Mouse (Mus musculus) heart, embryonic 16.5 days (tissue): ENCODE data around the gene Itsn2. TPM values are rescaled to one million over a fixed set of nuclear protein-coding genes. Genes with fewer than 3 reads are reported as not detected.
"Not testable (repeated sequence)": the region's sequence is repeated elsewhere in the genome, so short reads cannot be mapped to it uniquely, and the experiment has no call there.

Experiments used
- ATAC-seq: fragments of 200-750 bp; cut with Nextera tagmentation; replicated peaks from 2 replicates; pipeline ENCODE4 v1.8.0; 2017; ENCODE audit warnings: moderate number of reproducible peaks; ENCODE audit not compliant: insufficient read depth, low FRiP score; ENCODE audit errors: extremely low read depth
- H3K27ac ChIP-seq: fragments of 300-500 bp; sonication (generic); 2 replicates; pipeline ENCODE4 v1.5.1; 2014; ENCODE audit warnings: mild to moderate bottlenecking, low read length, control low read depth, moderate library complexity
- H3K27me3 ChIP-seq: fragments of 300-500 bp; sonication (generic); 2 replicates; pipeline ENCODE4 v1.6.1; 2014; ENCODE audit warnings: low read length, mixed read lengths; ENCODE audit not compliant: control insufficient read depth, insufficient read depth
- H3K36me3 ChIP-seq: fragments of 300-500 bp; sonication (generic); 2 replicates; pipeline ENCODE4 v1.6.1; 2014; ENCODE audit not compliant: control insufficient read depth, insufficient read depth
- H3K4me1 ChIP-seq: fragments of 300-500 bp; sonication (generic); 2 replicates; pipeline ENCODE4 v1.6.1; 2014; ENCODE audit warnings: low read length, mixed read lengths; ENCODE audit not compliant: control insufficient read depth, insufficient read depth
- H3K4me2 ChIP-seq: fragments of 300-500 bp; sonication (generic); 2 replicates; pipeline ENCODE4 v1.6.1; 2014; ENCODE audit warnings: low read depth, mild to moderate bottlenecking, control low read depth, low read length
- H3K4me3 ChIP-seq: fragments of 300-500 bp; sonication (generic); 2 replicates; pipeline ENCODE4 v1.5.1; 2014; ENCODE audit warnings: mild to moderate bottlenecking, control low read depth, low read length
- H3K9ac ChIP-seq: fragments of 300-500 bp; sonication (generic); 2 replicates; pipeline ENCODE4 v1.6.1; 2014; ENCODE audit warnings: low read length, control low read depth
- H3K9me3 ChIP-seq: fragments of 300-500 bp; sonication (generic); replicated peaks from 2 replicates; pipeline ENCODE4 v1.6.1; 2016; ENCODE audit warnings: low read length; ENCODE audit not compliant: control insufficient read depth
- WGBS: fragments of 180-500 bp; shearing (Covaris S2); extraction: QIAGEN DNeasy Blood & Tissue Kit; methylation state at CpG from one replicate; pipeline ENCODE4 v1.1.7; 2014; 5-methylcytosine and 5-hydroxymethylcytosine counted together
- polyA plus RNA-seq: library from polyadenylated mRNA; unstranded; fragments of >200 nt; fragmentation: Nextera tagmentation; extraction: Ambion mirVana; gene quantifications from 2 replicates; pipeline ENCODE4 v1.2.1, GENCODE M21; 2015

The Itsn2 gene
- polyA plus RNA-seq, 1 experiment from 2014 or later: 32.1 TPM

GRCm38 (mm10) chr12:4731629-4732028, 139.2 kb downstream of the Itsn2 start:
- Histone ChIP-seq H3K27ac (no peak overlapping the region), H3K9ac (no peak overlapping the region), H3K4me2 (no peak overlapping the region), H3K4me3 (no peak overlapping the region), H3K9me3 (no peaks in the 10 kb centered on the region), H3K27me3 (no peaks in the 10 kb centered on the region), H3K4me1 (no peaks in the 10 kb centered on the region), H3K36me3 (no peaks in the 10 kb centered on the region)
- no peak for ATAC-seq
- 67% methylated on average over 4 of the region's 4 CpGs for WGBS

GRCm38 (mm10) chr12:4732332-4732731, 139.9 kb downstream of the Itsn2 start:
- Histone ChIP-seq H3K4me3 (no peak overlapping the region), H3K4me1 (no peaks in the 10 kb centered on the region), H3K4me2 (no peak overlapping the region), H3K9me3 (no peaks in the 10 kb centered on the region), H3K36me3 (no peaks in the 10 kb centered on the region), H3K27ac (no peak overlapping the region), H3K27me3 (no peaks in the 10 kb centered on the region), H3K9ac (no peak overlapping the region)
- WGBS: 55% methylated on average over 4 of the region's 4 CpGs
- no peak for ATAC-seq

DNA sequence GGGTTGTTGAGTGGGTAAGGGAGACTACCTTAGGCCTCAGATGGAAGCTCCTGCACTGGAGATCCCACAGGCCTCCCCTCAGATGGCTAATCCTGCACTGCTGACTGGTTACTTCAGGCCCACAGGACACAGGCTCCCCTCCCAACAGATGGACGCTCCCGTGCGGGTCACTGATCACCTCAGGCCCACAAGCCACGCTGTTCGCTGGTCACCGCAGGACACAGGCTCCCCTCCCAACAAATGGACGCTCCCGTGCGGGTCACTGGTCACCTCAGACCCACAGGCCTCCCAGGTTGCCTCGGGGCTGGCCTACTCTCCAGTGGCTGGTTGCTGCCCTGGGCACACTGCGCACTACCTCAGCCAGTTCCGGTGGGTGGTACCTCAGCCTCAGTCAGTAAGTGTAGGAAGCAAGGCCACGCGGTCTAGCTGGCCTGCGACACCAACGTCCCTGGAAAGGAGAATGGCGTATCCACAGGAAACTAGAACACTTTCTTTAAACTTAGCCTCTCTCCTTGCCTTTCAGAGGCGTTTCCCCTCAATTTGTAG, 145.7 kb downstream of the Itsn2 start, which contains the start of gene Fam228a:
Fam228a (minus strand) TSS at position 400 of the 546 bp plus-strand sequence.
- Histone ChIP-seq H3K4me1 (no peaks in the 10 kb centered on the region), H3K4me3 (no peak within 1 kb of the TSS), H3K27me3 (no peaks in the 10 kb centered on the region), H3K9me3 (no peaks in the 10 kb centered on the region), H3K27ac (no peak within 1 kb of the TSS), H3K36me3 (no peaks in the 10 kb centered on the region), H3K9ac (no peak within 1 kb of the TSS), H3K4me2 (no peak within 1 kb of the TSS)
- 90% methylated on average over 18 of the region's 18 CpGs for WGBS
- no peak for ATAC-seq

GRCm38 (mm10) chr12:4740823-4741222, 148.4 kb downstream of the Itsn2 start:
- H3K27me3 ChIP-seq: no peaks in the 10 kb centered on the region
- no peaks in the 10 kb centered on the region for H3K36me3 ChIP-seq
- H3K9me3 ChIP-seq: no peaks in the 10 kb centered on the region
- no peaks in the 10 kb centered on the region for H3K4me1 ChIP-seq
- no peak overlapping the region for H3K4me2 ChIP-seq
- ATAC-seq: no peak
- H3K9ac ChIP-seq: no peak overlapping the region
- 61% methylated on average over 7 of the region's 7 CpGs for WGBS
- H3K27ac ChIP-seq: no peak overlapping the region
- no peak overlapping the region for H3K4me3 ChIP-seq

DNA sequence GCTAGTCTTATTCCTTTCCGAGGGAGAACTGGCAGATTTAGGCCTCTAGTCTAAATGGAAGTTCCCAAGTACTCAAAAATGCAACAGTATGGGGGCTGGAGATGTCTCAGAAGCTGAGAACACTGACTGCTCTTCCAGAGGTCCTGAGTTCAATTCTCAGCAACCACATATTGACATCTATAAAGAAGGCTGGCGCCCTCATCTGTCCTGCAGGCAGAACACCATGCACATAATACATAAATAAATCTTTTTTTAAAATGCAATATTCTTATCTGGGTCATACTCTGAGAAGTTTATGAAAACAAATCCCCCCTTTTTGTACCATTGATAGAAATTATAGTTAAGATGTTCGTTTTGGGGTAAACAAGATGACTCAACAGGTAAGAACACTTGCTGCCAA, 149.7 kb downstream of the Itsn2 start:
- WGBS: 86% methylated on average over 3 of the region's 3 CpGs
- Histone ChIP-seq H3K4me1 (no peaks in the 10 kb centered on the region), H3K9me3 (no peaks in the 10 kb centered on the region), H3K4me2 (no peak overlapping the region), H3K27ac (no peak overlapping the region), H3K36me3 (no peaks in the 10 kb centered on the region), H3K9ac (no peak overlapping the region), H3K4me3 (no peak overlapping the region), H3K27me3 (no peaks in the 10 kb centered on the region)
- ATAC-seq: no peak

DNA sequence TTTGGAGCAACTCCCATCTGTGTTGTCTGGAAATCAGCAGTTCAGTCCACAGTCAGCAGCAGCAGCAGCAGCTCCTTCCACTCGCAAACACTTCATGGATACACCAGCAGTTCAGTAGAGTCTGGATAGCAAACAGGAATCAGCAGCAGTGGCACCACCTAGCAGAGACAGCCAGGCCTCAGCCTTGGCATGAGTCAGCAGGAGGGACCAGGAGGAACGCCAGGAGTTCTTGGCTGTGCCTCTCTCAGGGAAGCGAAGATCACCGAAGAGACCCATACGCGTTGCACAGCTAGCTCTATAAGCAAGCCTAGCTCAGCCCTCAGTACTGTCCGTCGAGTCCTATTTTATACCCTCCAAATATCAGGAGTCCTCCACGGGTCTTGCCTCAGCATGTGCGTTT, 152.0 kb downstream of the Itsn2 start:
- H3K9ac ChIP-seq: no peak overlapping the region
- no peak for ATAC-seq
- 82% methylated on average over 10 of the region's 10 CpGs for WGBS

DNA sequence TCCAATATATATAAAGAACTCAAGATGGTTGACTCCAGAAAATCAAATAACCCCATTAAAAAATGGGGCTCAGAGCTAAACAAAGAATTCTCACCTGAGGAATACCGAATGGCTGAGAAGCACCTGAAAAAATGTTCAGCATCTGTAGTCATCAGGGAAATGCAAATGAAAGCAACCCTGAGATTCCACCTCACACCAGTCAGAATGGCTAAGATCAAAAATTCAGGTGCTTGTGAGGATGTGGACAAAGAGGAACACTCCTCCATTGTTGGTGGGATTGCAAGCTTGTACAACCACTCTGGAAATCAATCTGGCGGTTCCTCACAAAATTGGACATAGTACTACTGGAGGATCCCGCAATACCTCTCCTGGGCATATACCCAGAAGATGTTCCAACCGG, 162.0 kb downstream of the Itsn2 start:
- not testable (repeated sequence) for H3K4me3 ChIP-seq, H3K9me3 ChIP-seq, H3K4me1 ChIP-seq, H3K4me2 ChIP-seq, H3K27ac ChIP-seq, H3K27me3 ChIP-seq, H3K9ac ChIP-seq, ATAC-seq, H3K36me3 ChIP-seq
- WGBS: 81% methylated on average over 4 of the region's 4 CpGs

More for the DNA sequence above, 152.0 kb downstream of the Itsn2 start:
- Histone ChIP-seq H3K4me3 (no peak overlapping the region), H3K36me3 (no peaks in the 10 kb centered on the region), H3K27me3 (no peaks in the 10 kb centered on the region), H3K9me3 (no peaks in the 10 kb centered on the region), H3K4me1 (no peaks in the 10 kb centered on the region), H3K27ac (no peak overlapping the region), H3K4me2 (no peak overlapping the region)

GRCm38 (mm10) chr12:4757060-4757459, 164.6 kb downstream of the Itsn2 start:
- 66% methylated on average over 1 of the region's 1 CpGs for WGBS

More at GRCm38 (mm10) chr12:4757060-4757459, 164.6 kb downstream of the Itsn2 start:
- Histone ChIP-seq H3K27me3 (no peaks in the 10 kb centered on the region), H3K9me3 (no peaks in the 10 kb centered on the region), H3K4me3 (no peak overlapping the region), H3K4me1 (no peaks in the 10 kb centered on the region), H3K9ac (no peak overlapping the region), H3K27ac (no peak overlapping the region), H3K4me2 (no peak overlapping the region), H3K36me3 (no peaks in the 10 kb centered on the region)
- no peak for ATAC-seq
